Mouse (Mus musculus): Measurements from ENCODE around the gene Olfr1097. TPM values are rescaled to one million over a fixed set of nuclear protein-coding genes. Genes with fewer than 3 reads are reported as not detected.

Olfr1097 gene
- total RNA-seq (2014; fragmentation: Nextera tagmentation) = not detected in 2 replicates
- not detected in 2 replicates for total RNA-seq (2017)

- no peak for ATAC-seq (replicated peaks; ENCODE audit: low FRiP score, low TSS enrichment, poor library complexity, severe bottlenecking)
Observed at GRCm38 (mm10) chr2:86892116-86892515, at the start of gene Olfr1097. TSS of gene Olfr1097 (minus strand) at chr2:86892216.

GRCm38 (mm10) chr2:86926557-86926956 is 34.5 kb upstream of the Olfr1097 start:
- ATAC-seq (replicated peaks; ENCODE audit: low FRiP score, low TSS enrichment, poor library complexity, severe bottlenecking) = no peak

- no peak for ATAC-seq (replicated peaks; ENCODE audit: low FRiP score, low TSS enrichment, poor library complexity, severe bottlenecking)
Observed at GRCm38 (mm10) chr2:86924445-86924844, 32.4 kb upstream of the Olfr1097 start, which contains the start of gene Olfr1098. TSS of gene Olfr1098 (minus strand) at chr2:86924545.

DNA sequence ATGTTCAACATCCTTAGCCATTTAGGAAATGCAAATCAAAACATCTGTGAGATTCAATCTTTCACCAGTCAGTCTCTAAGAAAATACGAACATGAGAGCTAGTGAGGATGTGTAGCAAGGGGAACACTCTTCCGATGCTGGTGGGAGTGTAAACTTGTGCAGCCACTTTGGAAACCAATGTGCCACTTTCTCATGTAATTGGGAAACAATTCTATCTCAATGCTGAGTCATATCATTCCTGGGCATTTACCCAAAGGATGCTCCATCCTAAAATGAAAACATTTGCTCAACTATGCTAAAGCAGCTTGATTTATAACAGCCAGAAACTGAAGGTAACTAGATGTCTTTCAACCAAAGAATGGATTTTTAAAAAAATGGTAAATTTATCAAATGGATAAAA is 13.6 kb upstream of the Olfr1097 start:
- no peak for ATAC-seq (replicated peaks; ENCODE audit: low FRiP score, low TSS enrichment, poor library complexity, severe bottlenecking)

DNA sequence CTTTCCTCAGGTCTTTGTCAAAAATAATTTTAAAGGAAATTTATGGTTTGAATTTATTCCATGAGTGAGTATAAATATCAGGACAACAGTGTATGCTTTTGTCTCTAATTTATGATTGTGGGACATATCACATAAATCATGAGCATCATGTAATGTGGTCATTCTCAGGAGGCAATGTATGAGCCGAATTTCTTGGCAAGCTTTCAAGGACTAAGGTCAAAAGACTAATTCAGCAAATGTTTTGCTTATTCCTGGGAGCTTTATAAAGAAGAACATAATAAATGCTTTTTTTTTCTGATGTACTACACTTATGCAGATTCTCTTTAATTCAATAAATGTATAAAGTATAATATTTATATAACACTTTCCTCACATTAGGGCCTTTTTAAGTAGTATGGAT is 17.3 kb downstream of the Olfr1097 start, which contains the start of gene Gm13723:
Gm13723 (minus strand) TSS at position 101 of the 400 bp plus-strand sequence.
- no peak for ATAC-seq (replicated peaks; ENCODE audit: low FRiP score, low TSS enrichment, poor library complexity, severe bottlenecking)

- no peak for ATAC-seq (replicated peaks; ENCODE audit: low FRiP score, low TSS enrichment, poor library complexity, severe bottlenecking)
Observed at GRCm38 (mm10) chr2:86851596-86851995, 40.4 kb downstream of the Olfr1097 start, which contains the start of gene Olfr1095. TSS of gene Olfr1095 (minus strand) at chr2:86851696.

Other genes starting within 250 kb of the Olfr1097 start
- gene Olfr1085, start 230.2 kb downstream of the Olfr1097 start, total RNA-seq (2014; fragmentation: Nextera tagmentation) = not detected in 2 replicates
- not detected in 2 replicates for gene Olfr1085, start 230.2 kb downstream of the Olfr1097 start, total RNA-seq (2017)
- not detected in 2 replicates for gene Olfr1086, start 212.1 kb downstream of the Olfr1097 start, total RNA-seq (2014; fragmentation: Nextera tagmentation)
- not detected in 2 replicates for gene Olfr1086, start 212.1 kb downstream of the Olfr1097 start, total RNA-seq (2017)
- gene Olfr1087, start 193.8 kb downstream of the Olfr1097 start, total RNA-seq (2014; fragmentation: Nextera tagmentation) = not detected in 2 replicates
- not detected in 2 replicates for gene Olfr1087, start 193.8 kb downstream of the Olfr1097 start, total RNA-seq (2017)
- not detected in 2 replicates for gene Olfr1089, start 158.5 kb downstream of the Olfr1097 start, total RNA-seq (2014; fragmentation: Nextera tagmentation)
- gene Olfr1089, start 158.5 kb downstream of the Olfr1097 start, total RNA-seq (2017) = not detected in 2 replicates
- gene Olfr1090, start 133.2 kb downstream of the Olfr1097 start, total RNA-seq (2014; fragmentation: Nextera tagmentation) = not detected in 2 replicates
- gene Olfr1090, start 133.2 kb downstream of the Olfr1097 start, total RNA-seq (2017) = not detected in 2 replicates
- gene Olfr1093, start 109.7 kb downstream of the Olfr1097 start, total RNA-seq (2014; fragmentation: Nextera tagmentation) = not detected in 2 replicates
- not detected in 2 replicates for gene Olfr1093, start 109.7 kb downstream of the Olfr1097 start, total RNA-seq (2017)
- not detected in 2 replicates for gene Olfr141, start 82.2 kb downstream of the Olfr1097 start, total RNA-seq (2014; fragmentation: Nextera tagmentation)
- not detected in 2 replicates for gene Olfr141, start 82.2 kb downstream of the Olfr1097 start, total RNA-seq (2017)
- not detected in 2 replicates for gene Olfr1094, start 67.6 kb downstream of the Olfr1097 start, total RNA-seq (2014; fragmentation: Nextera tagmentation)
- not detected in 2 replicates for gene Olfr1094, start 67.6 kb downstream of the Olfr1097 start, total RNA-seq (2017)
- gene Olfr1095, start 40.5 kb downstream of the Olfr1097 start, total RNA-seq (2014; fragmentation: Nextera tagmentation) = not detected in 2 replicates
- not detected in 2 replicates for gene Olfr1095, start 40.5 kb downstream of the Olfr1097 start, total RNA-seq (2017)
- not detected in 2 replicates for gene Gm13723, start 17.4 kb downstream of the Olfr1097 start, total RNA-seq (2014; fragmentation: Nextera tagmentation)
- not detected in 2 replicates for gene Gm13723, start 17.4 kb downstream of the Olfr1097 start, total RNA-seq (2017)
- not detected in 2 replicates for gene Olfr1098, start 32.3 kb upstream of the Olfr1097 start, total RNA-seq (2014; fragmentation: Nextera tagmentation)
- not detected in 2 replicates for gene Olfr1098, start 32.3 kb upstream of the Olfr1097 start, total RNA-seq (2017)
- gene Olfr1099, start 68.5 kb upstream of the Olfr1097 start, total RNA-seq (2014; fragmentation: Nextera tagmentation) = not detected in 2 replicates
- gene Olfr1099, start 68.5 kb upstream of the Olfr1097 start, total RNA-seq (2017) = not detected in 2 replicates
- gene Olfr1100, start 87.7 kb upstream of the Olfr1097 start, total RNA-seq (2014; fragmentation: Nextera tagmentation) = not detected in 2 replicates
- not detected in 2 replicates for gene Olfr1100, start 87.7 kb upstream of the Olfr1097 start, total RNA-seq (2017)
- not detected in 2 replicates for gene Olfr1101, start 99.0 kb upstream of the Olfr1097 start, total RNA-seq (2014; fragmentation: Nextera tagmentation)
- not detected in 2 replicates for gene Olfr1101, start 99.0 kb upstream of the Olfr1097 start, total RNA-seq (2017)
- gene Olfr1102, start 106.2 kb upstream of the Olfr1097 start, total RNA-seq (2014; fragmentation: Nextera tagmentation) = not detected in 2 replicates
- not detected in 2 replicates for gene Olfr1102, start 106.2 kb upstream of the Olfr1097 start, total RNA-seq (2017)
- not detected in 2 replicates for gene Olfr1104, start 134.9 kb upstream of the Olfr1097 start, total RNA-seq (2014; fragmentation: Nextera tagmentation)
- not detected in 2 replicates for gene Olfr1104, start 134.9 kb upstream of the Olfr1097 start, total RNA-seq (2017)
- gene Olfr1105, start 144.3 kb upstream of the Olfr1097 start, total RNA-seq (2014; fragmentation: Nextera tagmentation) = not detected in 2 replicates
- not detected in 2 replicates for gene Olfr1105, start 144.3 kb upstream of the Olfr1097 start, total RNA-seq (2017)
- not detected in 2 replicates for gene Olfr1106, start 160.1 kb upstream of the Olfr1097 start, total RNA-seq (2014; fragmentation: Nextera tagmentation)
- not detected in 2 replicates for gene Olfr1106, start 160.1 kb upstream of the Olfr1097 start, total RNA-seq (2017)
- gene Olfr1107, start 183.6 kb upstream of the Olfr1097 start, total RNA-seq (2014; fragmentation: Nextera tagmentation) = not detected in 2 replicates
- gene Olfr1107, start 183.6 kb upstream of the Olfr1097 start, total RNA-seq (2017) = not detected in 2 replicates
- not detected in 2 replicates for gene Olfr1109, start 203.8 kb upstream of the Olfr1097 start, total RNA-seq (2014; fragmentation: Nextera tagmentation)
- gene Olfr1109, start 203.8 kb upstream of the Olfr1097 start, total RNA-seq (2017) = not detected in 2 replicates
- not detected in 2 replicates for gene Olfr259, start 222.4 kb upstream of the Olfr1097 start, total RNA-seq (2014; fragmentation: Nextera tagmentation)
- not detected in 2 replicates for gene Olfr259, start 222.4 kb upstream of the Olfr1097 start, total RNA-seq (2017)
- not detected in 2 replicates for gene Olfr1110, start 248.1 kb upstream of the Olfr1097 start, total RNA-seq (2014; fragmentation: Nextera tagmentation)
- gene Olfr1110, start 248.1 kb upstream of the Olfr1097 start, total RNA-seq (2017) = not detected in 2 replicates

All from megakaryocyte-erythroid progenitor cell, adult 5-6 weeks (primary cell).